Mouse (Mus musculus) MEL (cell line): ENCODE data around the gene Urah. TPM values are rescaled to one million over a fixed set of nuclear protein-coding genes. Genes with fewer than 3 reads are reported as not detected.

ENCODE experiments used
- DNase-seq: peaks from one replicate; pipeline ENCODE4 v3.0.0; 2011; ENCODE audit warnings: low read depth, low spot score
- H3K27ac ChIP-seq: 2 replicates; pipeline ENCODE4 v1.5.1; 2012; ENCODE audit warnings: low read depth, mild to moderate bottlenecking, control low read depth, low read length, moderate library complexity; ENCODE audit not compliant: control insufficient read depth
- H3K27me3 ChIP-seq, 2 experiments: fragments of 150-350 bp in 1 of 2; sonication (generic) in 1 of 2; 2 replicates each; pipeline ENCODE4 v1.6.1; 2012; ENCODE audit warnings: low read length in 2 of 2, mild to moderate bottlenecking in 2 of 2, improper control_type of control experiment in 1 of 2, moderate library complexity in 1 of 2; ENCODE audit not compliant: insufficient read depth in 2 of 2, control insufficient read depth in 1 of 2
- H3K36me3 ChIP-seq, 2 experiments: 2 replicates each; pipeline ENCODE4 v1.6.1; 2012 to 2014; ENCODE audit warnings: low read length in 2 of 2, improper control_type of control experiment in 1 of 2, inconsistent platforms in 1 of 2, mild to moderate bottlenecking in 1 of 2; ENCODE audit not compliant: insufficient read depth in 2 of 2, control insufficient read depth in 1 of 2
- H3K4me1 ChIP-seq, 2 experiments: fragments of 150-350 bp in 1 of 2; sonication (generic) in 1 of 2; 2 replicates each; pipeline ENCODE4 v1.6.1; 2012; ENCODE audit warnings: low read length in 2 of 2, improper control_type of control experiment in 1 of 2, mild to moderate bottlenecking in 1 of 2; ENCODE audit not compliant: insufficient read depth in 2 of 2, control insufficient read depth in 1 of 2
- H3K4me3 ChIP-seq, 2 experiments: fragments of 150-350 bp in 1 of 2; sonication (generic) in 1 of 2; 2 replicates each; pipeline ENCODE4 v1.5.1; 2012; ENCODE audit warnings: low read depth in 2 of 2, low read length in 2 of 2, mild to moderate bottlenecking in 2 of 2, moderate library complexity in 2 of 2, control low read depth in 1 of 2, improper control_type of control experiment in 1 of 2; ENCODE audit not compliant: control insufficient read depth in 1 of 2, insufficient read depth in 1 of 2
- H3K79me2 ChIP-seq: 2 replicates; pipeline ENCODE4 v1.6.1; 2012; ENCODE audit warnings: mild to moderate bottlenecking, low read length, moderate library complexity; ENCODE audit not compliant: control insufficient read depth, poor library complexity, insufficient read depth
- H3K9ac ChIP-seq: 2 replicates; pipeline ENCODE4 v1.6.1; 2012; ENCODE audit warnings: low read depth, mild to moderate bottlenecking, control low read depth, low read length, moderate library complexity; ENCODE audit not compliant: control insufficient read depth, poor library complexity, severe bottlenecking
- H3K9me3 ChIP-seq: fragments of 150-350 bp; sonication (generic); replicated peaks from 2 replicates; pipeline ENCODE4 v1.6.1; 2012; ENCODE audit warnings: mild to moderate bottlenecking, low read length, improper control_type of control experiment, moderate library complexity; ENCODE audit not compliant: insufficient read depth
- BHLHE40 ChIP-seq: IDR thresholded peaks from 2 replicates; pipeline ENCODE4 v1.6.1; 2012; ENCODE audit warnings: low read depth, mild to moderate bottlenecking, inconsistent platforms, low read length, improper control_type of control experiment, borderline replicate concordance
- CHD2 ChIP-seq: IDR thresholded peaks from 2 replicates; pipeline ENCODE4 v1.6.1; 2011; ENCODE audit warnings: low read length, improper control_type of control experiment
- CTCF ChIP-seq, 3 experiments: IDR thresholded peaks in 2 of 3; conservative IDR thresholded peaks in 1 of 3; 2 replicates each; pipeline ENCODE4 v1.5.1; 2011 to 2012; ENCODE audit warnings: low read length in 3 of 3, low read depth in 2 of 3, mild to moderate bottlenecking in 2 of 3, improper control_type of control experiment in 1 of 3, inconsistent platforms in 1 of 3, mixed read lengths in 1 of 3, moderate library complexity in 1 of 3; ENCODE audit not compliant: control insufficient read depth in 1 of 3, insufficient read depth in 1 of 3, poor library complexity in 1 of 3, severe bottlenecking in 1 of 3
- E2F4 ChIP-seq: IDR thresholded peaks from 2 replicates; pipeline ENCODE4 v1.6.1; 2011; ENCODE audit warnings: low read depth, low read length, improper control_type of control experiment, borderline replicate concordance
- GABPA ChIP-seq: IDR thresholded peaks from 2 replicates; pipeline ENCODE4 v1.6.1; 2012; ENCODE audit warnings: low read depth, mild to moderate bottlenecking, inconsistent platforms, low read length, improper control_type of control experiment, moderate library complexity
- GATA1 ChIP-seq: IDR thresholded peaks from 2 replicates; pipeline ENCODE4 v1.6.1; 2011; ENCODE audit warnings: low read depth, low read length, improper control_type of control experiment
- HCFC1 ChIP-seq: IDR thresholded peaks from 2 replicates; pipeline ENCODE4 v1.6.1; 2012; ENCODE audit warnings: low read depth, mild to moderate bottlenecking, inconsistent platforms, low read length, improper control_type of control experiment, moderate library complexity
- MEF2A ChIP-seq: IDR thresholded peaks from 2 replicates; pipeline ENCODE4 v1.6.1; 2014; ENCODE audit warnings: low read depth, mild to moderate bottlenecking, inconsistent platforms, low read length, improper control_type of control experiment; ENCODE audit not compliant: poor library complexity, insufficient replicate concordance, severe bottlenecking; ENCODE audit errors: extremely low read depth
- MYC ChIP-seq: IDR thresholded peaks from 2 replicates; pipeline ENCODE4 v1.6.1; 2011; ENCODE audit warnings: low read depth, mild to moderate bottlenecking, low read length, improper control_type of control experiment, moderate library complexity
- POLR2AphosphoS2 ChIP-seq: IDR thresholded peaks from 2 replicates; pipeline ENCODE4 v1.6.1; 2011; ENCODE audit warnings: low read length, improper control_type of control experiment
- POLR2AphosphoS5 ChIP-seq: IDR thresholded peaks from 2 replicates; pipeline ENCODE4 v1.6.1; 2012; ENCODE audit warnings: low read depth, borderline replicate concordance, mild to moderate bottlenecking, inconsistent platforms, low read length, moderate library complexity, mixed read lengths
- RAD21 ChIP-seq: IDR thresholded peaks from 2 replicates; pipeline ENCODE4 v1.6.1; 2011; ENCODE audit warnings: mild to moderate bottlenecking, low read depth, low read length, improper control_type of control experiment
- TCF12 ChIP-seq: IDR thresholded peaks from 2 replicates; pipeline ENCODE4 v1.6.1; 2014; ENCODE audit warnings: low read depth, mild to moderate bottlenecking, inconsistent platforms, low read length, improper control_type of control experiment, moderate library complexity
- USF2 ChIP-seq, 2 experiments: IDR thresholded peaks; 2 replicates each; pipeline ENCODE4 v1.6.1; 2011 to 2012; ENCODE audit warnings: improper control_type of control experiment in 2 of 2, low read length in 2 of 2, borderline replicate concordance in 1 of 2, inconsistent platforms in 1 of 2, low read depth in 1 of 2, mild to moderate bottlenecking in 1 of 2; ENCODE audit not compliant: insufficient read depth in 1 of 2
- ZMIZ1 ChIP-seq: IDR thresholded peaks from 2 replicates; pipeline ENCODE4 v1.6.1; 2012; ENCODE audit warnings: low read depth, mild to moderate bottlenecking, inconsistent platforms, low read length, improper control_type of control experiment, moderate library complexity
- polyA plus RNA-seq, 2 experiments: library from polyadenylated mRNA; stranded (reverse) in 1 of 2; unstranded in 1 of 2; fragments of >175 nt in 1 of 2; fragments of >200 nt in 1 of 2; gene quantifications; 2 replicates each; pipeline versions ENCODE4 v1.2.1 to v1.2.4; 2012; ENCODE audit warnings: low replicate concordance in 2 of 2, low read depth in 1 of 2; ENCODE audit not compliant: insufficient read length in 2 of 2, insufficient read depth in 1 of 2, missing spikeins in 1 of 2
- total RNA-seq: library from RNA; depleted of rRNA; stranded (reverse); fragments of 300-350 nt; gene quantifications from 2 replicates; pipeline ENCODE4 v1.2.3, GENCODE M21; 2012

Urah gene
- total and polyA plus RNA-seq, 3 experiments = not detected

DNA sequence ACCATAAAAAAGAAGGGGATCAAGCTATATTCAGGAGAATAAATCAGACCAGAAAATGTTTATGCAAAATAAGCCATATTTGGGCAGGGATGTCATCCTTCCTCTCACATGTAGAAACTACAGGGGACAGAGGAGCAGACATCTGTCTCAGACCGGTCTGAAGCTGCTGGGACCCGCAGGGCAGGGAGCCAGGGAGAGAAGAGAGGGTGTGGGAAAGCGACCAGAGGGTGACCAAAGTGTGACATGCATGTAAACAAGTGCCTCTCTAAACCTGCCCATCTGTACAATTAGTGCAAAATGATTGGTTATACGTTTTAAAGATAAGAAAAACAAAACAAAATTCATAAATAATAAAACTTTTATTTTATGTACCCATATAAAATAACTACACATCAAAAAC is 14.6 kb upstream of the Urah start:
- no peak overlapping the region for H3K27ac ChIP-seq
- no peak overlapping the region for H3K4me3 ChIP-seq
- no peaks in the 10 kb centered on the region for H3K79me2 ChIP-seq
- H3K27me3 ChIP-seq = peaks cover 13 to 28% of the 10 kb centered on the region in 2 experiments
- no peaks in the 10 kb centered on the region for H3K4me1 ChIP-seq
- no peaks in the 10 kb centered on the region for H3K36me3 ChIP-seq
- no peak overlapping the region for H3K9ac ChIP-seq
- no peaks in the 10 kb centered on the region for H3K9me3 ChIP-seq
- TF ChIP-seq MYC (no peak), RAD21 (no peak), GATA1 (no peak), CHD2 (no peak), POLR2AphosphoS2 (no peak), E2F4 (no peak), ZMIZ1 (no peak), CTCF (IDR thresholded peaks at IDR 0.05 in 2 of 3, conservative IDR thresholded peaks at IDR 0.05 in 1 of 3; ENCODE audit: control insufficient read depth in 1 of 3, insufficient read depth in 1 of 3, low read depth in 2 of 3, low read length in 3 of 3, poor library complexity in 1 of 3, severe bottlenecking in 1 of 3) (no peak), USF2 (IDR thresholded peaks at IDR 0.05; ENCODE audit: borderline replicate concordance in 1 of 2, insufficient read depth in 1 of 2, low read depth in 1 of 2, low read length in 2 of 2) (no peak), MEF2A (no peak), HCFC1 (no peak), GABPA (no peak), TCF12 (no peak)
- DNase-seq = no peak

DNA sequence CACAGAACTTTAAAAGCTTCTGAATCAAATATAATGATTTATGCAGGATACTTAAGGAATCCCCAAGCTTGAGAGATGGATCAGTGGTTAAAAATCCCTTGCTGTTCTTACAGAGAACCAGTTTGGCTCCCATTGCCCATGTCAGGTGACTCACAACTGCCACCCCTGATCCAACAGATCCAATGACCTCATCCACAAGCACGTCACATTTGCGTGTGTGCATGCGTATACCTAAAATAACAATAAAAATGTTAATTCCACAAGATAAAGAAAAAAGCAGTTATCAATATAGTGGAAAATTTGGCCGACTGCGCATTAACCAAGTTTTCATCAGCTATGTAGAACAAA is 13.5 kb upstream of the Urah start:
- H3K9ac ChIP-seq = no peak overlapping the region
- TF ChIP-seq POLR2AphosphoS5 (no peak), GATA1 (no peak), HCFC1 (no peak), CHD2 (no peak), POLR2AphosphoS2 (no peak), BHLHE40 (no peak)
- H3K4me1 ChIP-seq = no peaks in the 10 kb centered on the region
- no peaks in the 10 kb centered on the region for H3K36me3 ChIP-seq
- H3K27ac ChIP-seq = no peak overlapping the region
- H3K79me2 ChIP-seq = no peaks in the 10 kb centered on the region
- no peak for DNase-seq
- no peaks in the 10 kb centered on the region for H3K9me3 ChIP-seq
- peaks cover 13 to 25% of the 10 kb centered on the region in 2 experiments for H3K27me3 ChIP-seq
- no peak overlapping the region for H3K4me3 ChIP-seq
